Mouse (Mus musculus) B cell, adult 2 months (primary cell): ENCODE data around the gene Tspan4.
"Not testable (repeated sequence)": the region's sequence is repeated elsewhere in the genome, so short reads cannot be mapped to it uniquely, and the experiment has no call there.

Source experiments
- DNase-seq, 2 experiments: peaks; one replicate each; pipeline ENCODE4 v3.0.0; 2022

Gene Tspan4

DNA sequence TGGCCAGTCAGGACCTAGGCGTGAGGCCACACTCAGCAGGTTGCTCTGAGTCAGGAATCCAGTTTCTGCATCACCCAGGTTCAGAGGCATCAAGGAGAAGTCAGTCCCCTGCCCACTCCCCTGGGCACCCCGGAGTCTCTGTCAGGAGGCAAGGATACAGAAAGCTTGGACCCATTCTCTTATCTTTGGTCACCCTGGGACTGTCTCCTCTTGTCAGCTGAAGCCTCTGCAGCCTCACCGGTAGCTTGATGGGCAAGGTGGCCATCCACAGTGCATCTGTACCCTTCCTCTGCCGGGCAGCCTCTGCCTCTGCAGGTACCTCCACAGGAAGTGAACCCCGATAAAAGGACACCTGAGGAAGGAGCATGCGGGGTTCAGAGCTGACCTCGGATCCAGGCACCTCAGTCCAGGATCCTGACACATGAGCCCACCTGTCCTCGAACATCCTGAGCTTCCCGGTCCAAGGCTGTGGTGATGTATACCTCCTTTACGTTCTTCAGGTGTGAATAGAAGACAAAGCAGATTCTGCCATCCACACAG is 35.8 kb upstream of the Tspan4 start:
- DNase-seq: no peak

GRCm38 (mm10) chr7:141439811-141440210 is 35.2 kb upstream of the Tspan4 start:
- no peak for DNase-seq

- DNase-seq: peak; percentile 63
Observed at GRCm38 (mm10) chr7:141440613-141441012, 34.4 kb upstream of the Tspan4 start.

DNA sequence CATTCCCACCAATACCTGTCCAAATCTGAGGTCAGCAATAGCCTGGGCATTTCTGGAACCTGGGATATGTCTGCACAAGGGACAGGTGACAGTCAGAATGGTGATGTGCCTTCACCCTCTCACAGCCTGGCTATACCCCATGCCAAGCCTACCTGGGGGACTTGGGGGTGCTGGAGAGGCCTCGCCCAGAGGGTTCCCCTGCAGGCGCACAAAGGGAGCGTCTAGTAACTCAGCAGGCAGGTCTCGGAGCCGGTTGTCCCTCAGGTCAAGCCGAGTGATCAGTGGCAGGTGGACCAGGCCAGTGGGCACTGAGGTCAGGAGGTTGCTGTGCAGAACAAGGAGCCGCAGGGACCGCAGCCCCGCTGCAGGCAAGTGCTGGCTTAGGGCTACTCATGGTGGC is 33.6 kb upstream of the Tspan4 start:
- DNase-seq: no peak

DNA sequence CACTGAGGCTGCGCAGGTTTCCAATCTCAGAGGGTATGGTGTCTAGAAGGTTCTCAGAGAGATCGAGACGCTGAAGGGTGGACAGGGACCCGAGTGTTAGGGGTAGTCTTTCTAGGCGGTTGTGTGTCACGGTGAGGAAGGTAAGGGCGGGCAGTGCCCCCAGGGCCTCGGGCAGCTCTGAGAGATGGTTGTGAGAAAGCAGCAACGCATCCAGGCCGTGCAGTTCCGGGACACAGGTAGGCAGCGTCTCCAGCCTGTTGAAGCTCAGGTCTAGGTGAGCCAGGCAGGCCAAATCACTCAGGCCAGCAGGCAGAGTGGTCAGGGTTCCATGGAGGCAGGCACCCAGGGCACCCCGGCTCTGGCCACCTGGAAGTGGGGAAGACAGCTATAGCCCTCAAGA is 32.8 kb upstream of the Tspan4 start:
- DNase-seq: no peak

GRCm38 (mm10) chr7:141443081-141443821 is 31.8 kb upstream of the Tspan4 start:
- DNase-seq: no peak

DNA sequence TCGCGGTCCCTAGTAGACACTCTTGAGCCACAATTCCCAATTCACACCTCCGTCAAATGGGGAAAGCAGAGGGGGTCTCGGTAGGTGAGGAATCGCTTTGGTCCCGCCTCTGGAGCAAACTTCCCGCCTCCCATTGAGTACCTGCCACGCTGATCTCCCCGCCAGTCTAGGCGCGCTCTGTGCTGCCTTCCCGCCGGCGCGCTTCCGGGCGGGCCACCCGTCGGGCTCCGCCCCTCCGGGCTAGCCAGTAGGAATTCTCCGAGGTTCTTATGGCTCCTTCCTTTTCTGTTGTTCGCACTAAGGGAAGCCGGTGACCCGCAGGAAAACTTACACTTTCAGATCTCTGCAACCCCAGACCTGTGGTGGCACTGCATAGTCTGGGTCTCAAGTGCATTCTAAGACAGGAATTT is 31.2 kb upstream of the Tspan4 start, which contains the start of gene Pidd1:
Gene Pidd1 (minus strand): TSS at position 198 of the 410 bp plus-strand sequence.
- DNase-seq: peak; percentile 45 to 48

- not testable (repeated sequence) for DNase-seq
Observed at GRCm38 (mm10) chr7:141446374-141446773, 28.7 kb upstream of the Tspan4 start.

- DNase-seq: peak; percentile 95 to 96
Observed at GRCm38 (mm10) chr7:141447110-141447991, 27.7 kb upstream of the Tspan4 start, which contains the start of gene Rplp2. Gene Rplp2 (plus strand): TSS chr7:141447370.

DNA sequence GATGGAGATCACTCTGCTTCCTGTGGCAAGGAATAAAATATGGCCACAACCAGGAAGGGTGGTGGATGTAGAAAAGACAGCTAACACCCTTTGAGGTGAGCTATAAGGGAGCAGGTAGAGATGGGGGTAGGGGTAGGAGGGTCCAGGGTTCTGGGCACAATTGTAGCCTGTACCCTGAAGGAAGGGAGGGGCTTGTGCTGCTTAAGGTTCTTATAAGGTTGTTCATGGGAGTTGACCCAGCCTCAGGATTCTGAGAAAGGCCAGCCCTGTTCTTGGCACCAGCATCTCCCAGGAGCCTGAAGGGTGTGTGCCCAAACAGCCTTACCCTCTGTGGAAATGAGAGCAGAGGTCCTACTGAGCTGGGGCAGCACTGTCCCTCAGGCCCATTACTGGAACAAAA is 23.1 kb upstream of the Tspan4 start:
- DNase-seq: no peak

DNA sequence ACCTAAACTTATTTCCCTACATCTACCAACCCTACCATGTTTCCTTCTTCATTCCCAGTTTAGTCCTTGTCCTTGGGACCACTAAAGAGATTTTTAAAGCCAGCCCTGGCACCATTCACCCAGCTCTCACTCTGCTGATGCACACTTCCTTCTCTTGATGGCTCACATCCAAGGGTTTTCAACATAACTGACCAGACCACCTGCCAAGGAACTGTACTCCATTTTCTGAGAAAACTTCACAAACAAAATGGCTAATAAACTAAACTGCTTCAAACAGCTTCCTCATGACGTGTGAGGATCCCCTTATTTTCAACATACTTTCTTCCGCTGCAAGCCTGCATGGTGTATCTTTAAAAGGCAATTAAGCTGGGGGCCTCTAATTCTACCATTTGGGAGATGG is 21.4 kb upstream of the Tspan4 start:
- DNase-seq: no peak

DNA sequence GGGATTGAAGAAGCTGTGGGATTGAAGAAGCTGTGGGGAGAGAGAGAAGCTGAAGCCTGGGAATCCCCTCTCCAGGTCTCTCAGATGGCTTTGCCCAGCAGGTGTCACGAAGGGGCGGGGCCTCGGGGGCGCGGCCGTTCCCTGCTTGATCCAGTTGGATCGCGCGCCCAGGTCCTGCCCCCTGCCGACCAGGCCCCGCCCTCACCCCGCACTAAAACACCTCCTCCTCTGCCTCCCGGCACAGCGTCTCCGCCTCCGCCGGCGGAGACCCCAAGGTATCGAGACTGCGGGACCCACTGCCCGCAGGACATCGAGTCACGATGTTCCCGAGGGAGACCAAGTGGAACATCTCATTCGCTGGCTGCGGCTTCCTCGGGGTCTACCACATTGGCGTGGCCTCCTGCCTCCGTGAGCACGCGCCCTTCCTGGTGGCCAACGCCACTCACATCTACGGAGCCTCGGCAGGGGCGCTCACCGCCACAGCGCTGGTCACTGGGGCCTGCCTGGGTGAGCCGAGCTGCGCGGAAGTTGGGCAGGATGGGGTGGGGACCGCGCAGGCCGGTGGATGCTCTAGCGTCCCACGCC is 20.0 kb upstream of the Tspan4 start, which contains the start of gene Pnpla2:
Gene Pnpla2 (plus strand): TSS at position 232 of the 585 bp plus-strand sequence.
- peak; percentile 97 to 98 for DNase-seq

- peak; percentile 68 for DNase-seq
Observed at GRCm38 (mm10) chr7:141455610-141456314, 19.3 kb upstream of the Tspan4 start.

GRCm38 (mm10) chr7:141456739-141457138 is 18.3 kb upstream of the Tspan4 start:
- DNase-seq: no peak

- DNase-seq: no peak
Observed at GRCm38 (mm10) chr7:141457236-141457635, 17.8 kb upstream of the Tspan4 start.

DNA sequence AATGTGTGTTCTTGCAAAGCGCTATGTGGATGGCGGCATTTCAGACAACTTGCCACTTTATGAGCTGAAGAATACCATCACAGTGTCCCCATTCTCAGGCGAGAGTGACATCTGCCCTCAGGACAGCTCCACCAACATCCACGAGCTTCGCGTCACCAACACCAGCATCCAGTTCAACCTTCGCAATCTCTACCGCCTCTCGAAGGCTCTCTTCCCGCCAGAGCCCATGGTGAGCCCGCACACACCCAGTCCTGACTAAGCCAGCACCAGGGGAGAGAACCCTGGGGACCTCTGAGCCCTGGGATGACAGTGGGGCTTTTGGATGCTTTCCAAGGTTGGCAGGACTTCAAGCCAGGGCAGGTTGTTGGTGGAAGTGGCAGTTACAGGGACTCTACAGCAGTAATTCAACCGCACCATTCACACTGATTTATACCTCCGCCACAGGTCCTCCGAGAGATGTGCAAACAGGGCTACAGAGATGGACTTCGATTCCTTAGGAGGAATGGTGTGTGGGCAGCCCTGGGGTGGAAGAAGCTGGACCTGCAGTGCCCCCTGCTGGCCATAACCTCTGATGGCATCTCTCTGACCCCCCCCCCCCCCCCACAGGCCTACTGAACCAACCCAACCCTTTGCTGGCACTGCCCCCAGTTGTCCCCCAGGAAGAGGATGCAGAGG is 16.9 kb upstream of the Tspan4 start:
- DNase-seq: peak; percentile 82 to 83

DNA sequence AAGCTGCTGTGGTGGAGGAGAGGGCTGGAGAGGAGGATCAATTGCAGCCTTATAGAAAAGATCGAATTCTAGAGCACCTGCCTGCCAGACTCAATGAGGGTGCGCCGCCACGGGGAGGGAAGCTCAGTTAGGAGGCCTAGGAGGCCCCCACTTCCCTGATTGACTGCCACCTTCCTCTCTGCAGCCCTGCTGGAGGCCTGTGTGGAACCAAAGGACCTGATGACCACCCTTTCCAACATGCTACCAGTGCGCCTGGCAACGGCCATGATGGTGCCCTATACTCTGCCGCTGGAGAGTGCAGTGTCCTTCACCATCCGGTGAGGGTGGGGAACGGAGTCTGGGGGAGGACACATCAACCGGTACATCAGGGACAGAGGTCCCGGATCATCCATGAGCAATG is 16.4 kb upstream of the Tspan4 start:
- no peak for DNase-seq

DNA sequence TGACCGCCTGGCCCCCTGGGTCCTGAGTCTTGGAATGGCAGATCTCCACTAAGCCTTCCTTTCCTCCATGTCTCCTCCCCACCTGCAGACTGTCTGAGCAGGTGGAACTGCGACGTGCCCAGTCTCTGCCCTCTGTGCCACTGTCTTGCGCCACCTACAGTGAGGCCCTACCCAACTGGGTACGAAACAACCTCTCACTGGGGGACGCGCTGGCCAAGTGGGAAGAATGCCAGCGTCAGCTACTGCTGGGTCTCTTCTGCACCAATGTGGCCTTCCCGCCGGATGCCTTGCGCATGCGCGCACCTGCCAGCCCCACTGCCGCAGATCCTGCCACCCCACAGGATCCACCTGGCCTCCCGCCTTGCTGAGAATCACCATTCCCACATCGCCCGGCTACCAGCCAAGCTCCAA is 15.7 kb upstream of the Tspan4 start:
- no peak for DNase-seq

DNA sequence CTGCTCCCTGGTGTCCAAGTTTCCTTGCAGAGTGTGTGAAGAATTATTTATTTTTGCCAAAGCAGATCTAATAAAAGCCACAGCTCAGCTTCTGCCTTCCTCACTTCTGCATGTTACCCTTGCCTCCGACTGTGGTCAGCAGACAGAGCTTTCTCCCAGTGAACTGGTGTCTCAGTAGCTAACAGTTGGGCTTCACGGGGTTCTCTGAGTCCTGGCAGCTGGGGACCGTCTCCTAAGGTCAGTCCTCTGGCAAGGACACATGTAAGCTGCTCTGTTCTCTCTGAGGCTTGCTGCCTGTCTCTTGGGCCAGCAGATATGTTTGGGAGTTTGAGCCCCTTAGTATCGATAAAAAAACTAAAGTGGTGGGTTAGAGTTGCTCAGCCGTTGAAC is 15.0 kb upstream of the Tspan4 start:
- no peak for DNase-seq

DNA sequence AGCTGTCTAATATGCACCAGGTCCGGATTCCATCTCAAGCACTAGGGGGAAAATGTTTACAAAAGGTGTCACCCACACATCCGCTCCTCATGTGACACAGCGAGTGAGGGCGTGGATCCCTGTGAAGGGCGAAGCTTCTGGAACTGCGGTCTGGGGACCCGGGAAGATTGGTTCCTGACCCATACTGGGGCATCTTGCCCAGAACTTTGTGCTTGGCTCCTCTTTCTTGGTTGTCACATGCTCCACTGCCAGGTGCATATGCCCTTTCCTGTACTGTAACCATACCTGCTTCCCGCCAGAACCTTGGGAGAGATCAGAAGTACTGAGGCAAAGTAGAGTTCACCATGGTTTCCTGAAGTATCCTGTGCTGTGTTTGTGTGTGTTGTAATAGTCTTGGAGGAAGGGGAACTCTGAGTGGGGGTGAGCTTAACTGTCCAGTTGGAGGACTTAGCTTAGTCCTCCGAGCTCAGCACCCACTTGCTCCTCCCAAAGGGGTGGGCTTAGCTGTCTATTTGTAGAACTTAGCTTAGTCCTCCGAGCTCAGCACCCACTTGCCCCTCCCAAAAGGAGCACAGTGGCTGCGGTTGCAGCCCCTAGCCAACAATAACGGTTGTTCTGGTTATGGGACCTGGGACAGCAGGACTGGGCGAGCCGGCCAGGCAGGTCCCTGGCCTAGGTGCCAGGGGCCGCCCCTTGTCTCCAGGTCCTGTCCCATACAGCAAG is 14.5 kb upstream of the Tspan4 start, which contains the start of gene Cracr2b:
Gene Cracr2b (plus strand): TSS at position 704 of the 723 bp plus-strand sequence.
- DNase-seq: no peak
